Mouse (Mus musculus) stomach, embryonic 16.5 days (tissue): ENCODE data around the gene Adam22. TPM values are rescaled to one million over a fixed set of nuclear protein-coding genes. Genes with fewer than 3 reads are reported as not detected.

Experiments used
- ATAC-seq: fragments of 200-750 bp; cut with Nextera tagmentation; 2 replicates; pipeline ENCODE4 v1.8.0; 2017; ENCODE audit warnings: moderate number of reproducible peaks, moderate TSS enrichment; ENCODE audit not compliant: insufficient read depth, low FRiP score
- H3K27ac ChIP-seq: fragments of 300-500 bp; sonication (generic); 2 replicates; pipeline ENCODE4 v1.5.1; 2014; ENCODE audit warnings: low read length
- H3K27me3 ChIP-seq: fragments of 300-500 bp; sonication (generic); 2 replicates; pipeline ENCODE4 v1.6.1; 2014; ENCODE audit warnings: low read length, control low read depth, mixed read lengths; ENCODE audit not compliant: control insufficient read depth, insufficient read depth
- H3K36me3 ChIP-seq: fragments of 300-500 bp; sonication (generic); 2 replicates; pipeline ENCODE4 v1.6.1; 2014; ENCODE audit warnings: low read length; ENCODE audit not compliant: control insufficient read depth, insufficient read depth
- H3K4me1 ChIP-seq: fragments of 300-500 bp; sonication (generic); 2 replicates; pipeline ENCODE4 v1.6.1; 2014; ENCODE audit warnings: low read length, control low read depth, mixed read lengths; ENCODE audit not compliant: control insufficient read depth, insufficient read depth
- H3K4me2 ChIP-seq: fragments of 300-500 bp; sonication (generic); 2 replicates; pipeline ENCODE4 v1.6.1; 2014; ENCODE audit warnings: low read depth, low read length, mixed read lengths
- H3K4me3 ChIP-seq: fragments of 300-500 bp; sonication (generic); replicated peaks from 2 replicates; pipeline ENCODE4 v1.5.1; 2014; ENCODE audit warnings: mild to moderate bottlenecking, low read length
- H3K9ac ChIP-seq: fragments of 300-500 bp; sonication (generic); 2 replicates; pipeline ENCODE4 v1.6.1; 2014; ENCODE audit warnings: low read length
- H3K9me3 ChIP-seq: fragments of 300-500 bp; sonication (generic); replicated peaks from 2 replicates; pipeline ENCODE4 v1.6.1; 2016; ENCODE audit warnings: low read length, control low read depth; ENCODE audit not compliant: control insufficient read depth
- WGBS: fragments of 180-500 bp; shearing (Covaris S2); extraction: QIAGEN DNeasy Blood & Tissue Kit; methylation state at CpG from one replicate; pipeline ENCODE4 v1.1.7; 2014; 5-methylcytosine and 5-hydroxymethylcytosine counted together
- polyA plus RNA-seq: library from polyadenylated mRNA; unstranded; fragments of >200 nt; fragmentation: Nextera tagmentation; extraction: Ambion mirVana; gene quantifications from 2 replicates; pipeline ENCODE4 v1.2.1, GENCODE M21; 2015

Gene Adam22
- polyA plus RNA-seq, 1 experiment from 2014 or later, result 7.0 TPM

DNA sequence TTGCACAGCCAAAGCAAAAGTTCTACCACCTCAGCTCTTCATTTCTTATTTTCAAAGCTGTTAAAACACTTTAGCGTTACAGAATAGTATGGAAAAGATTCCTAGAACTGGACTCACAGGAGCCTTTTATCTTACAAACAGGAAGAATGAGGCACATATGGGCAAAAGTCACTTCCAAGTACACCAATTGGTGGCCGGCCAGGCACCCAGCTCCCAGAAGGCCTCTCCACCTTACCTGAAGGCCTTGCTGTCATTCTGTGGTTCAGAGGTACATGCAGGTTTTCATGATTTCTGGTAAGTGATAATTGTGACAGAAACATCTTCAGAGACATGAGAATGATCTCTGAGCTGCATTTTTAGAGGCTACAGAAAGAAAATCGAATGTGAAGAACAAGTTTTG lies 24.7 kb downstream of the Adam22 start:
- Histone ChIP-seq H3K4me2 (no peak overlapping the region), H3K4me1 (no peaks in the 10 kb centered on the region), H3K9ac (no peak overlapping the region), H3K36me3 (no peaks in the 10 kb centered on the region), H3K4me3 (no peak overlapping the region), H3K27ac (no peak overlapping the region), H3K27me3 (no peaks in the 10 kb centered on the region), H3K9me3 (no peaks in the 10 kb centered on the region)
- ATAC-seq, result no peak
- 91% methylated on average over 3 of the region's 3 CpGs for WGBS

DNA sequence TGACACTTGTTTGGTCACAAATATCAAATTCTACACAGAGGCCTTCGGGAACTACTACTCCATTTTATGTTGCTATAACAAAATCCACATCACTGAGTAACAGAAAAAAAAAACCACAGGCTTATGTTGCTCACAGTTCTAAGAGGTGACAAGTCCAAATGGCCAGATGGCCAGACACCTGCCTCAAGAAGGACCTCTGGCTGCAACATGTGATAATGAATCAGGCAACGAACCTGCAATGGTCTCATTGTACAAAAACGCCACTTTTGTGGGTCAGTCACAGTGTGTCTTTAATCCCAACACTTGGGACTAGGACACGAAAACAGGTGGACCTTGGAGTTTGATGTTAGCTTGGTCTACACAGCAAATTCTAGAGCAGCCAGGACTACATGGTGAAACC lies 26.3 kb downstream of the Adam22 start:
- Histone ChIP-seq H3K4me2 (no peak overlapping the region), H3K27ac (no peak overlapping the region), H3K4me1 (no peaks in the 10 kb centered on the region), H3K36me3 (no peaks in the 10 kb centered on the region), H3K9me3 (no peaks in the 10 kb centered on the region), H3K4me3 (no peak overlapping the region), H3K27me3 (no peaks in the 10 kb centered on the region), H3K9ac (no peak overlapping the region)
- ATAC-seq, result no peak
- 91% methylated on average over 4 of the region's 4 CpGs for WGBS

DNA sequence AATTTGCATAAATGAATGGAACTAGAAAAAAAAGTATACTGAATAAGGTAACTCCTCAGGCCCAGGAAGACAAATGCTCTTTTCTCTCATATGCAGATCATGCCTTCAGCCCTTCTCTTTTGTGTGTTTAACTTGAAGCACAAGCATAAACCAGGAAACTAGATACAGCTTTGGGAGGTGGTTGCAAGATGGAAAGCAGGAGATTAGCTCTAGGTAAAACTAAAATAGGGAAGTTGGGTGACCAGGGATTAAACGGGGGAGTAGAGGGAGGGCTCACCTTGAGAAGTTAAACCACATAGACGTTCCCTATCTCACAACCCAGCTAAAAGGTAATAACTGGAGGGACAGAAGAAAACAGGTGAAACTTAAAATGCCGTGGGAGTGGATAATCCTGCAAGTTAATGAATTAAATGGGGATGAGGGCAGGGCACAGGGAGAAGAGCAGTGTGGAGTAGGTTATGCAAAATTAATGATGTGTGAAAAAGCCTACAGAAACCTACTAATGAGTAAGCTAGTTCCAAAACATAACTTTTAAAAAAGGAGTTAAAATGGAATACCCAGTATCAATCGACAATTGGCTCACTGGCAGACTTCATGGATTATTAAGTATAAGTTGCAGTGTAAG lies 40.2 kb downstream of the Adam22 start:
- Histone ChIP-seq H3K27me3 (no peaks in the 10 kb centered on the region), H3K36me3 (no peaks in the 10 kb centered on the region), H3K4me1 (no peaks in the 10 kb centered on the region), H3K4me2 (no peak overlapping the region), H3K4me3 (no peak overlapping the region), H3K9ac (no peak overlapping the region), H3K27ac (no peak overlapping the region), H3K9me3 (no peaks in the 10 kb centered on the region)
- WGBS, result 79% methylated on average over 4 of the region's 4 CpGs
- ATAC-seq, result no peak

GRCm38 (mm10) chr5:8326671-8327070 lies 41.3 kb downstream of the Adam22 start:
- ATAC-seq, result no peak
- 76% methylated on average over 5 of the region's 5 CpGs for WGBS
- H3K9ac ChIP-seq, result no peak overlapping the region
- H3K9me3 ChIP-seq, result no peaks in the 10 kb centered on the region
- H3K4me3 ChIP-seq, result no peak overlapping the region
- no peaks in the 10 kb centered on the region for H3K4me1 ChIP-seq
- H3K27me3 ChIP-seq, result no peaks in the 10 kb centered on the region
- H3K4me2 ChIP-seq, result no peak overlapping the region
- H3K36me3 ChIP-seq, result no peaks in the 10 kb centered on the region
- H3K27ac ChIP-seq, result no peak overlapping the region

- no peak for ATAC-seq
- H3K9me3 ChIP-seq, result no peaks in the 10 kb centered on the region
- no peaks in the 10 kb centered on the region for H3K36me3 ChIP-seq
- no peak overlapping the region for H3K27ac ChIP-seq
- H3K9ac ChIP-seq, result no peak overlapping the region
- H3K4me1 ChIP-seq, result no peaks in the 10 kb centered on the region
- no peak overlapping the region for H3K4me2 ChIP-seq
- no peak overlapping the region for H3K4me3 ChIP-seq
- H3K27me3 ChIP-seq, result no peaks in the 10 kb centered on the region
- 80% methylated on average over 2 of the region's 2 CpGs for WGBS
Measured at GRCm38 (mm10) chr5:8312324-8312723, 55.6 kb downstream of the Adam22 start.

DNA sequence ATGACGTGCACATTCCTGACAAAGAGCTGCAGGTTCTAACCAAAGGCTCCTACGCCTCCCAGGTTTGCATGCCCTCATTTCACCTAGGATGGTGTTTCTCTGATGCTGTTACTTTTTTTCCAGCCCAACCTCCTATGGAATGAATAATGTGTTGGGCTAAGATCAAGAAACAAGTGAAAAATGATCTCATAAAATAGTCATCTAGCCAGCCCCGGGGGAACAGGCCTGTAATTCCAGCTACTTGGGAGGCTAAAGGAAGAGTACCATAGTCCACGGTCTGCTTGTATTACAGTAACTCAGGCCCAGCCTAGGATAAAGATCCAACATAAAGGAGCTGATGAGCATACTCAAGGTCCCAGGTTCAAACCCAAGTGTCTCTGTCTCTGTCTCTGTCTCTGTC lies 57.1 kb downstream of the Adam22 start:
- no peak for ATAC-seq
- H3K27ac ChIP-seq, result no peak overlapping the region
- H3K9ac ChIP-seq, result no peak overlapping the region
- H3K4me3 ChIP-seq, result no peak overlapping the region
- no peak overlapping the region for H3K4me2 ChIP-seq
- H3K4me1 ChIP-seq, result no peaks in the 10 kb centered on the region
- no peaks in the 10 kb centered on the region for H3K27me3 ChIP-seq
- no peaks in the 10 kb centered on the region for H3K36me3 ChIP-seq
- no peaks in the 10 kb centered on the region for H3K9me3 ChIP-seq
- WGBS, result 43% methylated on average over 4 of the region's 4 CpGs

GRCm38 (mm10) chr5:8297719-8298419 lies 70.1 kb downstream of the Adam22 start:
- H3K4me1 ChIP-seq, result 0 out of 2 replicates have a peak, but pooled peaks cover 2% of the 10 kb centered on the region
- H3K9me3 ChIP-seq, result no peaks in the 10 kb centered on the region
- no peak overlapping the region for H3K4me2 ChIP-seq
- H3K4me3 ChIP-seq, result no peak overlapping the region
- no peak for ATAC-seq
- H3K27ac ChIP-seq, result no peak overlapping the region
- no peaks in the 10 kb centered on the region for H3K27me3 ChIP-seq
- H3K9ac ChIP-seq, result no peak overlapping the region
- WGBS, result 48% methylated on average over 10 of the region's 10 CpGs
- no peaks in the 10 kb centered on the region for H3K36me3 ChIP-seq

GRCm38 (mm10) chr5:8293287-8293686 lies 74.7 kb downstream of the Adam22 start:
- no peak overlapping the region for H3K4me2 ChIP-seq
- no peak overlapping the region for H3K4me3 ChIP-seq
- 11% methylated on average over 1 of the region's 1 CpGs for WGBS
- ATAC-seq, result no peak
- H3K27ac ChIP-seq, result no peak overlapping the region
- H3K9ac ChIP-seq, result no peak overlapping the region
- H3K27me3 ChIP-seq, result no peaks in the 10 kb centered on the region
- no peaks in the 10 kb centered on the region for H3K9me3 ChIP-seq
- 0 out of 2 replicates have a peak, but pooled peaks cover 2% of the 10 kb centered on the region for H3K4me1 ChIP-seq
- no peaks in the 10 kb centered on the region for H3K36me3 ChIP-seq

GRCm38 (mm10) chr5:8291496-8291895 lies 76.5 kb downstream of the Adam22 start:
- Histone ChIP-seq H3K4me1 (no peaks in the 10 kb centered on the region), H3K9ac (no peak overlapping the region), H3K27ac (no peak overlapping the region), H3K9me3 (no peaks in the 10 kb centered on the region), H3K4me2 (no peak overlapping the region), H3K36me3 (no peaks in the 10 kb centered on the region), H3K27me3 (no peaks in the 10 kb centered on the region), H3K4me3 (no peak overlapping the region)
- 82% methylated on average over 1 of the region's 1 CpGs for WGBS
- no peak for ATAC-seq
